Mouse (Mus musculus) intestine, embryonic 15.5 days (tissue): Measurements from ENCODE around the gene Prkag3. TPM values are rescaled to one million over a fixed set of nuclear protein-coding genes. Genes with fewer than 3 reads are reported as not detected.

Source experiments
- ATAC-seq: fragments of 200-750 bp; cut with Nextera tagmentation; 2 replicates; pipeline ENCODE4 v1.8.0; 2017; ENCODE audit warnings: moderate TSS enrichment, moderate library complexity
- H3K27ac ChIP-seq: fragments of 300-500 bp; sonication (generic); 2 replicates; pipeline ENCODE4 v1.5.1; 2015; ENCODE audit warnings: mild to moderate bottlenecking, inconsistent platforms
- H3K27me3 ChIP-seq: fragments of 300-500 bp; sonication (generic); replicated peaks from 2 replicates; pipeline ENCODE4 v1.6.1; 2015; ENCODE audit warnings: inconsistent platforms
- H3K36me3 ChIP-seq: fragments of 300-500 bp; sonication (generic); 2 replicates; pipeline ENCODE4 v1.6.1; 2015; ENCODE audit warnings: inconsistent platforms
- H3K4me1 ChIP-seq: fragments of 300-500 bp; sonication (generic); replicated peaks from 2 replicates; pipeline ENCODE4 v1.6.1; 2015; ENCODE audit warnings: inconsistent platforms
- H3K4me2 ChIP-seq: fragments of 300-500 bp; sonication (generic); replicated peaks from 2 replicates; pipeline ENCODE4 v1.6.1; 2015; ENCODE audit warnings: mild to moderate bottlenecking, inconsistent platforms
- H3K4me3 ChIP-seq: fragments of 300-500 bp; sonication (generic); replicated peaks from 2 replicates; pipeline ENCODE4 v1.5.1; 2015; ENCODE audit warnings: inconsistent platforms
- H3K9ac ChIP-seq: fragments of 300-500 bp; sonication (generic); 2 replicates; pipeline ENCODE4 v1.6.1; 2015; ENCODE audit warnings: inconsistent platforms
- H3K9me3 ChIP-seq: fragments of 300-500 bp; sonication (generic); 2 replicates; pipeline ENCODE4 v1.6.1; 2016; ENCODE audit warnings: inconsistent platforms
- WGBS: fragments of 180-500 bp; shearing (Covaris S2); methylation state at CpG from one replicate; pipeline ENCODE4 v1.1.7; 2015; 5-methylcytosine and 5-hydroxymethylcytosine counted together
- polyA plus RNA-seq: library from polyadenylated mRNA; unstranded; fragments of >200 nt; fragmentation: Nextera tagmentation; extraction: Ambion mirVana; gene quantifications from 2 replicates; pipeline ENCODE4 v1.2.1, GENCODE M21; 2015

Prkag3 gene
- polyA plus RNA-seq, 1 experiment from 2014 or later = 0.16 TPM

DNA sequence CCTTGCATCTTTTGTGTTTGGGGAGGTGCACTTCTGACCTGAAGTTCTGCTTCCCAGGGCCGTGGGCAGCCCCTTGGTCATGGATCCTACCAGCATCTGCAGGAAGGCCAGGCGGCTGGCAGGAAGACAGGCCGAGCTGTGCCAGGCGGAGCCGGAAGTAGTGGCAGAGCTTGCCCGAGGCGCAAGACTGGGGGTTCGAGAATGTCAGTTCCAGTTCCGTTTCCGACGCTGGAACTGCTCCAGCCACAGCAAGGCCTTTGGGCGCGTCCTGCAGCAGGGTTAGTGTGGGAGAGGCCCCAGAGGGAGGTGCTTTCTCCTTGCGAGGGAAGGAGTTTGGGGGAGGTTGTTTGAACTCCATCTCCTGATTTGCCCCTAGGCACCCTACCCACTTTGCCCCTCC lies 33.0 kb upstream of the Prkag3 start:
- Histone ChIP-seq H3K27me3 (peaks cover 82% of the 10 kb centered on the region), H3K36me3 (no peaks in the 10 kb centered on the region), H3K9ac (no peak overlapping the region), H3K4me2 (no peak overlapping the region; the same call in 1 of the 2 replicates), H3K4me3 (no peak overlapping the region), H3K9me3 (no peaks in the 10 kb centered on the region), H3K4me1 (peaks cover 15% of the 10 kb centered on the region), H3K27ac (no peak overlapping the region)
- 23% methylated on average over 14 of the region's 14 CpGs for WGBS
- no peak for ATAC-seq

DNA sequence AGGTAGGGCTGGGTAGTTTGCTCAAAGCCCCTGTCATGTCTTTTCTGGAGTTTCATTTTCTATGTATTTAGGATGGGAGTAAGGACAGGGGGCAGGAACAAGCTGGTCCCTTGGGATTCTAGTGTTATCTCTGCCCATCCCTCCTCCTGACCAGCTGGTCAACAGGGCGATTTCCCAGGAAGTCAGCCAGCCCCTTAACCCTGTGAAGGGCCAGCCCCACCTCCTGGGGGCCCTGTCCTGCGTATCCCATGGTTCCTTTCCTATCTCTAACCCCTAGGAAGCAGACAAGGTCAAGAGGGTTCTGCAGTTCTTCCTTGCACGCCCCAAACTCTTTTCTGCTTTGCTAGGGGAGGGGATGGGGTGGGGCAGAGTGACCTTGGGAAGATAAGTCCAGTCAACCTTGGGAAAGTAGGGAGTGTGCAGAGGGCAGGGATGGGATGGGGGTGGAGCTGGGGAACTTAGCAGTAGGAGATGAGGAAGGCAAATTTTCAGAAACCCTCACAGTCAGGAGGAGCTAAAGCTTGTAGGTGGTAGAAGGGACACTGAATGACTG lies 30.0 kb upstream of the Prkag3 start:
- Histone ChIP-seq H3K4me3 (no peak overlapping the region), H3K27me3 (peaks cover 74% of the 10 kb centered on the region), H3K9me3 (no peaks in the 10 kb centered on the region), H3K27ac (no peak overlapping the region), H3K4me2 (no peak overlapping the region), H3K9ac (no peak overlapping the region), H3K36me3 (no peaks in the 10 kb centered on the region), H3K4me1 (peaks cover 9% of the 10 kb centered on the region)
- ATAC-seq = no peak
- WGBS = 33% methylated on average over 3 of the region's 3 CpGs

DNA sequence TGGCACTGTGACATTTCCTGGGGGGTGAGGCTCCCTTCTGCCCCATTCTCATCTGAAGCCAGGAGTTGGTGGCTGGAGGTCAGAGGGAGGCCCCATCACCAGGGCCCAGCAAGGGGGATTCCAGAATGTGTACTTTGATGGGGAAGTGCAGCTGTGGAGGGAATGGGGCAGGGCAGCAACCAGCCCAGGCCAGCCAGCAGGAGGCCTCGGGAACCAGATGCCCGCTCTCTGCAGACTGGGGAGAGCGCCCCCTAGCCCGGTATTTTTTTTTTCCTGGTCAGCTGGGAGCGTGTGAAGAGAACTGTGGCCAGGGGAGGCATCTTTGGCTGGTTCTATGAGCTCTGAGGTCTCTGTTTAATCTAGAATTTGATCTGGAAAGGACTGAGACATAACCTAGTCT lies 26.8 kb upstream of the Prkag3 start:
- Histone ChIP-seq H3K27me3 (peaks cover 71% of the 10 kb centered on the region), H3K27ac (no peak overlapping the region), H3K4me1 (peaks cover 18% of the 10 kb centered on the region), H3K9me3 (no peaks in the 10 kb centered on the region), H3K4me2 (no peak overlapping the region), H3K9ac (no peak overlapping the region), H3K36me3 (no peaks in the 10 kb centered on the region), H3K4me3 (no peak overlapping the region)
- no peak for ATAC-seq
- WGBS = 13% methylated on average over 5 of the region's 5 CpGs

DNA sequence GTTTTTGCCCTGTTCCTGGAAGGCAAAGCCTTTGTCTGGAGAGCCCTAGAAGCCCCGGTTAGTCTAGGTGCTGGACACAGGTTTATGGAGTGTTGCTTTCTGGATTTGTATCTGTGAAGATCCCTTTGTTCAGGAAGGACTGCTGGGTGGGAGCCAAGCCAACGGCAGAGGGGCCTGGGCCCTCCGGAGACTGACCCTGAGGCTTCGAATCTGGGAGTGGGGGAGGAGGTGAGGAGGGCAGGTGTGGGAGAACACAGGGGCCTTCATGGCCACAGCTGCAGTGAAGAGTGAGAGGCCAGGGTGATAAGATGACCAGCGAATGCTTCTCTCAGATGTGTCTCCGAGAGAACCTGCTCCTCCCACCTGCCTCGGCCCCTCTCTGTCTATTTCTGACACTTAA lies 25.0 kb upstream of the Prkag3 start:
- no peaks in the 10 kb centered on the region for H3K36me3 ChIP-seq
- no peak overlapping the region for H3K27ac ChIP-seq
- H3K27me3 ChIP-seq = peaks cover 77% of the 10 kb centered on the region
- H3K4me1 ChIP-seq = peaks cover 26% of the 10 kb centered on the region
- H3K4me3 ChIP-seq = no peak overlapping the region
- no peak for ATAC-seq
- no peaks in the 10 kb centered on the region for H3K9me3 ChIP-seq
- H3K9ac ChIP-seq = no peak overlapping the region
- WGBS = 22% methylated on average over 7 of the region's 7 CpGs
- no peak overlapping the region for H3K4me2 ChIP-seq

DNA sequence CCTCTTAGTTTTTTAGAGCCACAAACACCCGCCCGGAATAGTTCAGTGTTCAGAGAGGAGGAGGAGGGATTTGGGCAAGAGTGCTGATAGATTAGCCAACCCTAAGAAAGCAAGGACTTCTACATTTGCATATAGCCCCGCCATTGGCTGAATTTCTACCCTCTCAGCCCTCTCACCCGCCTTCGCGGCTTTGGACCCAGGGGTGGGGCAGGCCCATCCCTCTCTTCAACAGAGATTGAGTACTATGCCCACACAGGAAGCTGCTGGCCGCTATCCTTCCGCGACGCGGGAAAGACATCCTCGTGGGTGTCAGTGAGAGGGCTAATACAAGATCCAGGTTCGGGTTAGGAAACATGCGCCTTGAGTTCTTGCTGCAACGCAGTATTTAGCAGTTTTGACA lies 24.1 kb upstream of the Prkag3 start:
- H3K4me2 ChIP-seq = peak overlapping the region; percentile 93
- peaks cover 26% of the 10 kb centered on the region for H3K4me1 ChIP-seq
- ATAC-seq = peak; percentile 95
- peak overlapping the region; percentile 48 for H3K4me3 ChIP-seq
- peaks cover 80% of the 10 kb centered on the region for H3K27me3 ChIP-seq
- H3K27ac ChIP-seq = no peak overlapping the region
- no peaks in the 10 kb centered on the region for H3K36me3 ChIP-seq
- under 1% methylated on average over 15 of the region's 15 CpGs for WGBS
- H3K9ac ChIP-seq = no peak overlapping the region
- H3K9me3 ChIP-seq = no peaks in the 10 kb centered on the region

DNA sequence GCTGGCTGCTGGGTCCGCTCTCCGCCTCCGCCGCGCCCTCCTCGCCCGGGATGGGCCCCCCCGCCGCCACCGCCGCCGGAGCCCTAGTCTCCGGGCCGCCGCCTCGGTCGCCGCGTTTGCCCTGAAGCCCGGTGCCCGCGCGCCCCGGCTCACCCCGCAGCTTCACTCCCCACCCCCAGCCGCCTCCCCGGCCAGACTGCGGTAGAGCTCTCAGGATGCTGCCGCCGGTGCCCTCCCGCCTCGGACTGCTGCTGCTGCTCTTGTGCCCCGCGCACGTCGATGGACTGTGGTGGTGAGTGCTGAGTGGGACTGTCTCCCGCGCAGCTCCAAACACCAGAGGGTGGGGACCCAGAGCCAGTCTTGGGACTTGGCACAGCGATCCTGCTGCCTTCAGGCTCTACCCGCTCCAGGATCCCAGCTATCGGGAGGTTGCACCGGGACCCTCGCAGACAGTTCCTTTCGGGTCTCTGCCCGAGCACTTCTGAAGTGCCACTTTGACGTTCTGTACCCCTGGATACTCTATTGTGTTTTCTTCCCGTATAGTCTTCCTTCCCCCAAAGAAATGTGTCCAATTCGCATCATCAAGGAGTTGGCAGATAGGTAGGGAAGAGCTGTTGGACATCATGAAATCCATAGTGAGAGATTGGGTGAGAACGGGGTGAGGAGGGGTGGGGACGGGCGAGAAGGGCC lies 23.1 kb upstream of the Prkag3 start:
- H3K4me1 ChIP-seq = peaks cover 26% of the 10 kb centered on the region
- peaks cover 75% of the 10 kb centered on the region for H3K27me3 ChIP-seq
- no peaks in the 10 kb centered on the region for H3K36me3 ChIP-seq
- peak overlapping the region; percentile 48 for H3K4me3 ChIP-seq
- WGBS = under 1% methylated on average over 36 of the region's 51 CpGs
- ATAC-seq = no peak
- no peaks in the 10 kb centered on the region for H3K9me3 ChIP-seq
- no peak overlapping the region for H3K27ac ChIP-seq
- peak overlapping the region; percentile 37 for H3K9ac ChIP-seq
- peak overlapping the region; percentile 93 for H3K4me2 ChIP-seq

DNA sequence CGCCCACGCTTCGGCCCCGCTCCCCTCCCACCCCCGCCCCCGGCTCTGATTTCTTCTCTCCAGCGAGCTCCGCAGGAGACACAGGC lies 22.7 kb upstream of the Prkag3 start, which contains the start of gene Wnt6:
Gene Wnt6 (plus strand): TSS at position 48 of the 86 bp plus-strand sequence.
- Histone ChIP-seq H3K9ac (peak within 1 kb of the TSS; percentile 37), H3K4me2 (peak within 1 kb of the TSS; percentile 93), H3K4me1 (peaks cover 26% of the 10 kb centered on the region), H3K27ac (no peak within 1 kb of the TSS), H3K4me3 (peak within 1 kb of the TSS; percentile 48), H3K36me3 (no peaks in the 10 kb centered on the region), H3K27me3 (peaks cover 75% of the 10 kb centered on the region), H3K9me3 (no peaks in the 10 kb centered on the region)
- ATAC-seq = no peak
- WGBS = 0% methylated on average over 1 of the region's 8 CpGs

DNA sequence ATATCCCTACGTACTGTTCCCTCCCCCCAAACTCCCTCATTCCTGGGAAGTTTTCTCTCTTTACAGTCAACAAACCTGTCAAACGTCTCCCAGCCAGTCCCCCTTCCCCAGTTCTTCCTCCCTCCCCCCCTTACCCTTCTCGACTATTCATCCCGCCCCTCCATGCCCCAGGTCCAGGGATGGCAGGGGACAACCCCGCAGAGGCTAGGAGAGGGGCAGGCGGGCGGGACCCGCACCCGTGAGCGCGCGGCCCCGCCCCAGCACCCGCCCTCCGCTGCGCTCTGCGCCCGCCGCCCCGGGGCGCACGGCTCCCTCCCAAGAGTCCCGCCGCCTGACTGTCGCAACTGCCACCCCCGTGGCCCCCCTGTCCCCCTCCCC lies 22.4 kb upstream of the Prkag3 start:
- under 1% methylated on average over 25 of the region's 26 CpGs for WGBS
- ATAC-seq = peak; percentile 14; the same call in 1 of the 2 replicates
- H3K9ac ChIP-seq = no peak overlapping the region

DNA sequence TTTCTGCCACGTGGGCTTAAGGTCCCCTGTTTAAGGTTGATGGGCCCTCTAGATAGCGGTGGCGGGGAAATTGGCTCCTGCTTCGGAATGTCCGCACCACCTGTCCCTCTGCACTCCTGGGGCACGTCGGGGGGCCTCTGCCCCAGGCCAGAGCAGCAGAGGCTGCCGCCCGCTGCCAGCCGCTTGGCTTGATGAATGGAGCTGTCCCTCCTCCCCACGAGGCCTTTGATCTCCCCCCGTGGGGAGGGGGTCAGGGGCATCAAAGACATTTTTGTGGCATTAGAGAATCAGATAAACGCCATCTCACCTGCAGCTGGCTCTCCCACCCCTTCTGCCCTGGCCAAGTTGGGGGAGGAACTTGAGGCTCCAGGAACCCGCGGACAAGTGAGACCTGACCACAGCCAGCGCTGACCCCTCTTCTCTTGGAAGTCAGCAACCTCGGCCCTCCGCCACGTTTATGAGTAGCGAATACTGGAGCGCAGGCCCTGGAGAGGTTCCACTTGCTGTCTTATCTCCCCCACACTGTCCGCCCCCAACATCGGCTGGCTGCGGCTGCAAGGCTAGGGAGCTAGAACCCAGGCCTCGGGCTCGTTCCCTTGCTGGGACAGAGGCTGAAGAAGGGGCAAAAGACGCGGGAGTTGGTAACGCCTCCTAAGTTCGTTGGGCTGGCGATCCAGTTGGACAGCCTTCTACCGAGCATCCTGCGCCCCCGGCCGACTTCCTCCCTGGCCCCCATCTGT lies 21.9 kb upstream of the Prkag3 start:
- no peak for ATAC-seq
- Histone ChIP-seq H3K27me3 (peaks cover 75% of the 10 kb centered on the region), H3K4me2 (peak overlapping the region; percentile 93), H3K36me3 (no peaks in the 10 kb centered on the region), H3K9ac (no peak overlapping the region), H3K27ac (no peak overlapping the region), H3K4me3 (peak overlapping the region; percentile 48), H3K4me1 (peaks cover 26% of the 10 kb centered on the region), H3K9me3 (no peaks in the 10 kb centered on the region)
- 1% methylated on average over 35 of the region's 35 CpGs for WGBS

More for the DNA sequence above, 22.4 kb upstream of the Prkag3 start:
- Histone ChIP-seq H3K9me3 (no peaks in the 10 kb centered on the region), H3K27ac (no peak overlapping the region), H3K4me2 (peak overlapping the region; percentile 93), H3K27me3 (peaks cover 75% of the 10 kb centered on the region), H3K4me1 (peaks cover 26% of the 10 kb centered on the region), H3K4me3 (peak overlapping the region; percentile 48), H3K36me3 (no peaks in the 10 kb centered on the region)

DNA sequence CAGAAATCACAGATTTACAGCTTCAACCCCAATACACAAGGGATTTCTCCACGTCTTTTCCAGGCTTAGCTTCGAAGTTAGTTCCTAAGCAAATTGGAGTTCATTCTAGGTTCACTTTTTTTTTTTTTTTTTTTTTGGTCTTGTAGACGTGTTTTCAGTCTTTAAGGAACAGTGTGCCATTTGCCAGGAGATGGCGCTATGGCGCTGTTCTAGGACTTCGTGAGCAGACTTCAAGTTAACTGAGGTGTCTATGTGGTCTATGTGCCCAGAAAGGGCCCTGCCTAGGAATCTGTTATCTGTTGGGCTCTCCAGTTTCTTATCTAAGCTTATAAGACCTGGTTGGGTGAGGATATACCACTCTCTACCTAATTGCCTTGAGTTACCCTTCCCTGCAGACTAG lies 14.1 kb upstream of the Prkag3 start:
- Histone ChIP-seq H3K4me2 (no peak overlapping the region), H3K27ac (no peak overlapping the region), H3K4me3 (no peak overlapping the region), H3K36me3 (no peaks in the 10 kb centered on the region), H3K9ac (no peak overlapping the region), H3K4me1 (no peaks in the 10 kb centered on the region), H3K27me3 (peaks cover 12% of the 10 kb centered on the region), H3K9me3 (no peaks in the 10 kb centered on the region)
- ATAC-seq = no peak
- 3% methylated on average over 6 of the region's 6 CpGs for WGBS

DNA sequence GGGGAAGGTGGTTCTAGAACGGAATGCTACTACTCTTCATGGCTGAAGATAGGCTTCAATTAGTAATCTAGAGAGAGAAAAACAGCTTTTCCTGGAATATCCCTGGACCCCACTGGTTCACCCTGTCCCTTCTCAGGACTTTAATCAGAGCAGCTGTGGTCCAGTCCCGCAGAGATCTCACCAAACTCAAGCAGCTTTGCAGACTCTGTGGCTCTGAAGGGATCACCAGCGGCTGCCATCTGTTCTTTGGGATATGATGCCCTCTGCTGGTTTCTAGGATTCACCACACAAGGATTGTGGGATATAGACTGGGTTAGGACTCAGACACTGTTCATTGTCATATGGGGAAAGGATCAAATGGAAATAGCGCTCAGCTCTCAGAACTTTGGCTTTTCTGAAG lies 10.8 kb upstream of the Prkag3 start:
- H3K9ac ChIP-seq = no peak overlapping the region
- no peaks in the 10 kb centered on the region for H3K9me3 ChIP-seq
- 25% methylated on average over 4 of the region's 4 CpGs for WGBS
- no peaks in the 10 kb centered on the region for H3K4me1 ChIP-seq
- H3K4me3 ChIP-seq = no peak overlapping the region
- H3K27ac ChIP-seq = no peak overlapping the region
- H3K27me3 ChIP-seq = peaks cover 9% of the 10 kb centered on the region
- H3K36me3 ChIP-seq = no peaks in the 10 kb centered on the region
- peak; percentile 55; the same call in 1 of the 2 replicates for ATAC-seq
- H3K4me2 ChIP-seq = no peak overlapping the region

DNA sequence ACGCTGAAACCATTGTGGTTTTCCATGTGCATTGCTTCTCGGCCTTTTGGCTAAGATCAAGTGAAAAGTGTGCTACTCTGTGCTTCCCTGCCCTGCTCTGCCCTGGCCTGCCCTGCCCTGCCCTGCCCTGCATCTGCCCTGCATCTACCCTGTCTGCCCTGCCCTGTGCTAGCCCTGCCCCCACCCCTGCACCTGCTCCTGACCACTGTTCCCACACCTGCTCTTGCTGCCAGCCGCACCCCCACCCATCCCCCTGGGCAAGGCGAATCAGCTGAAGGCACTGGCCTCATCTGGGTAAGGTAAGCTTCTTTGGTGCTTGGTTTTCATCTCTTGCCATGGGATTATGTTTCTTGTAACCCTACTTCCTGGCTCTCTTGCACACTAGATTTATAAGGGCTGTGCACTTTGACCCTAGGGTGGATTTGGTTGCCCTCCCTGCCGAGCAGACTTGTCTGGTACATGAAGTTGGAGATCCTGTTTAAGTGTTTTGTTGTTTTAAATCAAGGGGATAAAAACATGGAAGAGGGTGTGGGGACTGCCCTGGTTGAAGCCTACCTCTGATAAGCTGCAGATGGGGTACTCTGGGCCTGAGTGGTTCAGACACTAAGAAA lies 5.3 kb upstream of the Prkag3 start:
- Histone ChIP-seq H3K9ac (no peak overlapping the region), H3K9me3 (no peaks in the 10 kb centered on the region), H3K4me3 (no peak overlapping the region), H3K4me2 (no peak overlapping the region), H3K27ac (no peak overlapping the region), H3K36me3 (no peaks in the 10 kb centered on the region), H3K4me1 (peaks cover 5% of the 10 kb centered on the region; the same call in 1 of the 2 replicates), H3K27me3 (0 out of 2 replicates have a peak, but pooled peaks cover under 1% of the 10 kb centered on the region)
- peak; percentile 87 for ATAC-seq
- WGBS = 60% methylated on average over 5 of the region's 5 CpGs
